Mouse (Mus musculus): ENCODE results near the gene Phkg1. TPM values are rescaled to one million over a fixed set of nuclear protein-coding genes. Genes with fewer than 3 reads are reported as not detected.
A peak's percentile ranks its signal among the peaks of the same experiment; 100 is the strongest.

The Phkg1 gene
- polyA plus RNA-seq, 1 experiment = 6.9 TPM

DNA sequence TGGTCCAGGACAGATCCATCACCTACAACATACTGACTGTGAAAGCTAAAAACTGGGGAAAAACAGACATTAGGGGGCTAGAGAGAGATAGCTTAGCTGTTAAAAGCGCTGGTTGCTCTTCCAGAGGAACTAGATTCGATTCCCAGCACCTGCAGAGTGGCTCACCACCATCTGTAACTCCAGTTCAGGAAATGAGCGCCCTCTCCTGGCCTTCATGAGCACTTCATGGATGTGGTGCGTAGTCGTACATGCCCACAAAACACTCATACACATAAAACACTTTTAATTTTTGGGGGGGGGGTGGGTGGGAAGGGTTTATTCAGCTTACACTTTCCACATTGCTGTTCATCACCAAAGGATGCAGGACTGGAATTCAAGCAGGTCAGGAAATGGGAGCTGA is 41.9 kb downstream of the Phkg1 start:
- no peak overlapping the region for H3K4me3 ChIP-seq (replicated peaks; ENCODE audit: extremely low read depth, low read depth, low read length)
- TF ChIP-seq POLR2A (IDR thresholded peaks at IDR 0.05; ENCODE audit: borderline replicate concordance, extremely low read depth, low read depth, low read length) (no peak), CTCF (IDR thresholded peaks at IDR 0.05; ENCODE audit: insufficient read depth, low read length) (no peak)
- WGBS = 86% methylated on average over 5 of the region's 5 CpGs
- H3K4me1 ChIP-seq (ENCODE audit: control insufficient read depth, insufficient read depth, low read length) = no peaks in the 10 kb centered on the region
- DNase-seq = no peak

- DNase-seq = no peak
- 57% methylated on average over 5 of the region's 5 CpGs for WGBS
- TF ChIP-seq CTCF (IDR thresholded peaks at IDR 0.05; ENCODE audit: insufficient read depth, low read length) = no peak
- no peak for TF ChIP-seq POLR2A (IDR thresholded peaks at IDR 0.05; ENCODE audit: borderline replicate concordance, extremely low read depth, low read depth, low read length)
- Histone ChIP-seq H3K4me1 (ENCODE audit: control insufficient read depth, insufficient read depth, low read length) (no peaks in the 10 kb centered on the region), H3K4me3 (replicated peaks; ENCODE audit: extremely low read depth, low read depth, low read length) (no peak overlapping the region)
These were observed 43.2 kb downstream of the Phkg1 start for GRCm38 (mm10) chr5:129855163-129855562.

- DNase-seq = no peak
- WGBS = 40% methylated on average over 8 of the region's 8 CpGs
- Histone ChIP-seq H3K4me1 (ENCODE audit: control insufficient read depth, insufficient read depth, low read length) (no peaks in the 10 kb centered on the region), H3K4me3 (replicated peaks; ENCODE audit: extremely low read depth, low read depth, low read length) (no peak overlapping the region)
- TF ChIP-seq POLR2A (IDR thresholded peaks at IDR 0.05; ENCODE audit: borderline replicate concordance, extremely low read depth, low read depth, low read length) (no peak), CTCF (IDR thresholded peaks at IDR 0.05; ENCODE audit: insufficient read depth, low read length) (no peak)
These were observed 50.9 kb downstream of the Phkg1 start for GRCm38 (mm10) chr5:129847558-129847820.

- peak; percentile 92 for DNase-seq
- WGBS = 6% methylated on average over 22 of the region's 22 CpGs
- TF ChIP-seq POLR2A (IDR thresholded peaks at IDR 0.05; ENCODE audit: borderline replicate concordance, extremely low read depth, low read depth, low read length) = peak; percentile 94; the same call in 1 of the 2 replicates
- TF ChIP-seq CTCF (IDR thresholded peaks at IDR 0.05; ENCODE audit: insufficient read depth, low read length) = no peak
These were observed 51.4 kb downstream of the Phkg1 start, which contains the start of gene Sumf2 for GRCm38 (mm10) chr5:129846752-129847557. Gene Sumf2, plus strand, starts transcription at chr5:129846986.

GRCm38 (mm10) chr5:129844848-129845247 is 53.5 kb downstream of the Phkg1 start:
- 93% methylated on average over 5 of the region's 5 CpGs for WGBS
- Histone ChIP-seq H3K4me3 (replicated peaks; ENCODE audit: extremely low read depth, low read depth, low read length) (no peak overlapping the region), H3K4me1 (ENCODE audit: control insufficient read depth, insufficient read depth, low read length) (no peaks in the 10 kb centered on the region)
- TF ChIP-seq POLR2A (IDR thresholded peaks at IDR 0.05; ENCODE audit: borderline replicate concordance, extremely low read depth, low read depth, low read length) = no peak
- DNase-seq = no peak

More at GRCm38 (mm10) chr5:129846752-129847557, 51.4 kb downstream of the Phkg1 start, which contains the start of gene Sumf2:
- peak within 1 kb of the TSS; percentile 92 for H3K4me3 ChIP-seq (replicated peaks; ENCODE audit: extremely low read depth, low read depth, low read length)
- H3K4me1 ChIP-seq (ENCODE audit: control insufficient read depth, insufficient read depth, low read length) = no peaks in the 10 kb centered on the region

Other genes with a start within 250 kb of the Phkg1 start
- gene Zfp11, start 228.4 kb downstream of the Phkg1 start, polyA plus RNA-seq (2012; rRNA removed) = 1.6 and 2.1 TPM in 2 replicates
- gene Sept14, start 190.0 kb downstream of the Phkg1 start, polyA plus RNA-seq (2012; rRNA removed) = not detected in 2 replicates
- 57.2 and 61.3 TPM in 2 replicates for gene Mrps17, start 183.1 kb downstream of the Phkg1 start, polyA plus RNA-seq (2012; rRNA removed)
- 37.6 and 51.5 TPM in 2 replicates for gene Nipsnap2, start 173.5 kb downstream of the Phkg1 start, polyA plus RNA-seq (2012; rRNA removed)
- gene Psph, start 111.1 kb downstream of the Phkg1 start, polyA plus RNA-seq (2012; rRNA removed) = 12.9 and 13.5 TPM in 2 replicates
- 14.3 and 17.3 TPM in 2 replicates for gene Sumf2, start 51.6 kb downstream of the Phkg1 start, polyA plus RNA-seq (2012; rRNA removed)
- 686 and 760 TPM in 2 replicates for gene Chchd2, start 11.1 kb downstream of the Phkg1 start, polyA plus RNA-seq (2012; rRNA removed)
- 0.95 and 1.3 TPM in 2 replicates for gene Zbed5, start 2.8 kb downstream of the Phkg1 start, polyA plus RNA-seq (2012; rRNA removed)
- gene Nupr1l, start 10.0 kb upstream of the Phkg1 start, polyA plus RNA-seq (2012; rRNA removed) = 6.4 and 10.4 TPM in 2 replicates
- 9.7 and 19.5 TPM in 2 replicates for gene Vkorc1l1, start 43.4 kb upstream of the Phkg1 start, polyA plus RNA-seq (2012; rRNA removed)
- gene Gusb, start 104.5 kb upstream of the Phkg1 start, polyA plus RNA-seq (2012; rRNA removed) = 39.0 and 44.8 TPM in 2 replicates
- 22.1 and 27.3 TPM in 2 replicates for gene Asl, start 130.7 kb upstream of the Phkg1 start, polyA plus RNA-seq (2012; rRNA removed)
- 9.4 and 12.9 TPM in 2 replicates for gene Crcp, start 130.7 kb upstream of the Phkg1 start, polyA plus RNA-seq (2012; rRNA removed)
- 24.4 and 24.5 TPM in 2 replicates for gene Tpst1, start 174.8 kb upstream of the Phkg1 start, polyA plus RNA-seq (2012; rRNA removed)
- 11.2 and 12.0 TPM in 2 replicates for gene Kctd7, start 246.3 kb upstream of the Phkg1 start, polyA plus RNA-seq (2012; rRNA removed)

Measured in lung, adult 2 months (tissue).